ENCODE assay signal across 10 mouse cellular contexts in genomic region chr4:98758012-98758821, GRCm38 (mm10). TPM values are rescaled to one million over a fixed set of nuclear protein-coding genes. Genes with fewer than 3 reads are reported as not detected.
DNase-seq lines count a peak whose midpoint lies in the region; ATAC-seq lines count a peak whose summit lies in the region.
"Had no signal": no experiment of that assay in that cellular context is flagged by ENCODE, and none has a peak within 500 bp of the region (broad histone marks: within the 10 kb centered on the region; RNA-seq: fewer than 3 reads in every experiment).

No protein-coding gene starts in this region.

- H3K4me1 ChIP-seq in heart, embryonic 16.5 days (ENCODE audit: control insufficient read depth, insufficient read depth, low read length): no peaks in the 10 kb centered on the region
- H3K4me1 ChIP-seq in hindbrain, embryonic 13.5 days (replicated peaks): peaks cover 29% of the 10 kb centered on the region
- H3K4me1 ChIP-seq in midbrain, embryonic 13.5 days (replicated peaks): peaks cover 31% of the 10 kb centered on the region

- ATAC-seq in heart, embryonic 16.5 days (replicated peaks; ENCODE audit: extremely low read depth, insufficient read depth, low FRiP score): peak; percentile 68; the same call in 1 of the 2 replicates
- ATAC-seq in hindbrain, embryonic 13.5 days (ENCODE audit: low FRiP score): peak; percentile 67
- ATAC-seq in midbrain, embryonic 13.5 days: peak; percentile 60
- ATAC-seq in granulocyte monocyte progenitor cell, adult 5-6 weeks (replicated peaks; ENCODE audit: poor library complexity, severe bottlenecking): no peak

- no peak for DNase-seq in heart, adult 18-20 months
- DNase-seq in cerebellum, postnatal 25 days: peak; percentile 44 to 61
- no peak for DNase-seq in adrenal gland, adult 18-20 months (ENCODE audit: low spot score in 2 of 2)
- DNase-seq in left cerebral cortex, postnatal 36 days (ENCODE audit: low spot score in 2 of 2): no peak

- intact Hi-C loops in left cerebral cortex, postnatal 36 days (cut with DNase I): no loop called here

- WGBS in heart, embryonic 16.5 days: 44% methylated on average over 4 of the region's 4 CpGs
- 39% methylated on average over 4 of the region's 4 CpGs for WGBS in hindbrain, embryonic 13.5 days
- WGBS in midbrain, embryonic 13.5 days: 42% methylated on average over 4 of the region's 4 CpGs

- H3K9ac ChIP-seq in heart, embryonic 16.5 days (ENCODE audit: low read length): no peak overlapping the region
- H3K9ac ChIP-seq in hindbrain, embryonic 13.5 days: no peak overlapping the region
- no peak overlapping the region for H3K9ac ChIP-seq in midbrain, embryonic 13.5 days (replicated peaks)

- H3K4me2 ChIP-seq in heart, embryonic 16.5 days (ENCODE audit: low read depth, low read length): no peak overlapping the region
- H3K4me2 ChIP-seq in hindbrain, embryonic 13.5 days: no peak overlapping the region
- H3K4me2 ChIP-seq in midbrain, embryonic 13.5 days (replicated peaks): no peak overlapping the region

- H3K27ac ChIP-seq in heart, embryonic 16.5 days (ENCODE audit: low read length): no peak overlapping the region
- peak overlapping the region; percentile 66; the same call in 1 of the 2 replicates for H3K27ac ChIP-seq in hindbrain, embryonic 13.5 days
- H3K27ac ChIP-seq in midbrain, embryonic 13.5 days: no peak overlapping the region

- no peak overlapping the region for H3K4me3 ChIP-seq in heart, embryonic 16.5 days (ENCODE audit: low read length)
- no peak overlapping the region for H3K4me3 ChIP-seq in hindbrain, embryonic 13.5 days
- no peak overlapping the region for H3K4me3 ChIP-seq in midbrain, embryonic 13.5 days (replicated peaks)

- no peaks in the 10 kb centered on the region for H3K36me3 ChIP-seq in heart, embryonic 16.5 days (ENCODE audit: control insufficient read depth, insufficient read depth)
- H3K36me3 ChIP-seq in hindbrain, embryonic 13.5 days: no peaks in the 10 kb centered on the region
- no peaks in the 10 kb centered on the region for H3K36me3 ChIP-seq in midbrain, embryonic 13.5 days

- H3K27me3 ChIP-seq in heart, embryonic 16.5 days (ENCODE audit: control insufficient read depth, insufficient read depth, low read length): no peaks in the 10 kb centered on the region
- H3K27me3 ChIP-seq in hindbrain, embryonic 13.5 days: no peaks in the 10 kb centered on the region
- H3K27me3 ChIP-seq in midbrain, embryonic 13.5 days: no peaks in the 10 kb centered on the region

- no peaks in the 10 kb centered on the region for H3K9me3 ChIP-seq in heart, embryonic 16.5 days (replicated peaks; ENCODE audit: control insufficient read depth, low read length)
- no peaks in the 10 kb centered on the region for H3K9me3 ChIP-seq in hindbrain, embryonic 13.5 days
- no peaks in the 10 kb centered on the region for H3K9me3 ChIP-seq in midbrain, embryonic 13.5 days

RNA-seq across cellular contexts. Expression of gene L1td1, which starts 31.7 kb away (rescaled TPM):
- polyA plus RNA-seq in heart, embryonic 16.5 days (2015; fragmentation: Nextera tagmentation; extraction: Ambion mirVana): 0.05 TPM in 1 of 2 replicates, not detected in the other
- under 1 TPM in 1 of 2 experiments, not detected in 1; 0.07 TPM for total RNA-seq in heart, adult 18-20 months (2021)
- 0.08 and 0.14 TPM in 2 replicates for polyA plus RNA-seq in hindbrain, embryonic 13.5 days (2015; fragmentation: Nextera tagmentation; extraction: Ambion mirVana)
- not detected in 2 replicates for polyA plus RNA-seq in midbrain, embryonic 13.5 days (2015; fragmentation: Nextera tagmentation; extraction: Ambion mirVana)
- total RNA-seq in granulocyte monocyte progenitor cell, adult 5-6 weeks (2014; fragmentation: Nextera tagmentation): not detected in 2 replicates
- not detected in 2 replicates for total RNA-seq in granulocyte monocyte progenitor cell, adult 5-6 weeks (2017)
- not detected for total RNA-seq in adrenal gland, adult 18-20 months (2021)
- not detected for total RNA-seq in left cerebral cortex, postnatal 36 days (2021)
- total RNA-seq: common myeloid progenitor, adult 5-6 weeks; layer of hippocampus, adult 8-10 months had no signal

RNA-seq across cellular contexts. Expression of gene Kank4, which starts 59.1 kb away (rescaled TPM):
- polyA plus RNA-seq in heart, embryonic 16.5 days (2015; fragmentation: Nextera tagmentation; extraction: Ambion mirVana): 0.50 and 0.75 TPM in 2 replicates
- total RNA-seq in heart, adult 18-20 months (2021): under 1 TPM; 0.52 to 0.72 TPM
- polyA plus RNA-seq in hindbrain, embryonic 13.5 days (2015; fragmentation: Nextera tagmentation; extraction: Ambion mirVana): 0.32 and 0.52 TPM in 2 replicates
- polyA plus RNA-seq in midbrain, embryonic 13.5 days (2015; fragmentation: Nextera tagmentation; extraction: Ambion mirVana): 0.19 TPM in 2 replicates
- total RNA-seq in granulocyte monocyte progenitor cell, adult 5-6 weeks (2014; fragmentation: Nextera tagmentation): not detected in 2 replicates
- total RNA-seq in granulocyte monocyte progenitor cell, adult 5-6 weeks (2017): not detected in 2 replicates
- 1 to 10 TPM; 2.6 to 2.8 TPM for total RNA-seq in adrenal gland, adult 18-20 months (2021)
- total RNA-seq in left cerebral cortex, postnatal 36 days (2021): 1 to 10 TPM; 2.3 to 2.8 TPM
- total RNA-seq: common myeloid progenitor, adult 5-6 weeks had no signal

Comparison
In these comparisons a context has a peak if more than half of its experiments do, and no peak if none do; other contexts are left out.
1. DNase-seq: peak in cerebellum, postnatal 25 days (2 of 2); none in heart, adult 18-20 months (0 of 2), adrenal gland, adult 18-20 months (0 of 2) and left cerebral cortex, postnatal 36 days (0 of 2).